Mouse (Mus musculus) testis, adult 2 months (tissue): Measurements from ENCODE around the gene Rnf212.

Source experiments
- CTCF ChIP-seq: fragments of 200-500 bp; IDR thresholded peaks from 2 replicates; pipeline ENCODE4 v1.5.1; 2012; ENCODE audit warnings: low read depth, mild to moderate bottlenecking, inconsistent platforms, low read length, moderate library complexity; ENCODE audit not compliant: control insufficient read depth, insufficient read depth, insufficient replicate concordance
- POLR2A ChIP-seq: fragments of 200-500 bp; IDR thresholded peaks from 2 replicates; pipeline ENCODE4 v1.6.1; 2012; ENCODE audit warnings: low read depth, mild to moderate bottlenecking, inconsistent platforms, low read length, moderate library complexity; ENCODE audit not compliant: control insufficient read depth

GRCm38 (mm10) chr5:108718051-108718450 is 56.7 kb downstream of the Rnf212 start:
- TF ChIP-seq CTCF (no peak), POLR2A (no peak)
